Mouse (Mus musculus): ENCODE results near the gene Ppp1r35.

- TF ChIP-seq ZNF384 (IDR thresholded peaks at IDR 0.05; ENCODE audit: low read depth, low read length) (no peak), ZC3H11A (IDR thresholded peaks at IDR 0.05; ENCODE audit: borderline replicate concordance, low read depth, low read length) (no peak)
Measured at GRCm38 (mm10) chr5:137747326-137747961, 31.2 kb upstream of the Ppp1r35 start.
